Mouse (Mus musculus): Measurements from ENCODE around the gene Pcdh10.

The Pcdh10 gene

DNA sequence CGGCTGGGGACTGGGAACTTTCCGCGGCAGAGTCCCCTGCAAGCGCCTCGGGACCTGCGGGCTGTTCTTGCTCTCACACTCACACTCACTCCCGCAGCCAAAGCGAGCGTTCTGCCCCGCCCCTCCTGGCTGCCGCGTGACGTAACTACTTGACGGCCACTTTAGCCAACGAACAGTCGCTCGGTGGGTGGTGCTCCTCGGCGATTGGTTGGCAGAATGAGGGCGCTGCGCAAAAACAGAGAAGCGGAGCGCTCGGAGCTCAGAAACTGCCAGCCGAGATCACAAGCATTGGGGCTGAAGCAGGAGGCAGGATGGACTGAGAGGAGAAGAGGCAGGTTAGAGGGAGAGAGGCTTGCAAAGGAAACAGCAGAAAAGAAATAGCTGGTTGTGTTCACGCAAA lies at the start of gene Pcdh10:
Gene Pcdh10, plus strand, starts transcription at position 254 of the 400 bp plus-strand sequence.
- DNase-seq: peak; percentile 94 to 95

DNA sequence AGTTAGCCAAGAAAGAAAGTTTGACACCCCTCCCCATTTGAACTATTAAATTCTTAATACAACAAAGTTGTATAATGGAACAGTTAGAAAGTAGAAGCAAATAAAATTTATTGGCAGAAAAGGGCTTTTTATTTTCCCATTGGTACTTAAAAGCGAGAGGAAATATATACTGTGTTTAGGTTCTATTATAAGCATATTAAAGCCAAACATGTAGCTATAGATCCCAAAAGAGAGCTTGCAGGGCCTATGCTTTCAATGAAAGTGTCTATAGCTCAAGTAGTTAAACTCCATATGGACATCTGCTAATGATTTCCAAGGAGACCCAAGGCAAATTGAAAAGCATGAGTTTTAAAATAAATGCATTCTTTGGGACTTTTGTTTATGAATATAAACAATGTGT lies 22.3 kb upstream of the Pcdh10 start:
- DNase-seq: no peak

DNA sequence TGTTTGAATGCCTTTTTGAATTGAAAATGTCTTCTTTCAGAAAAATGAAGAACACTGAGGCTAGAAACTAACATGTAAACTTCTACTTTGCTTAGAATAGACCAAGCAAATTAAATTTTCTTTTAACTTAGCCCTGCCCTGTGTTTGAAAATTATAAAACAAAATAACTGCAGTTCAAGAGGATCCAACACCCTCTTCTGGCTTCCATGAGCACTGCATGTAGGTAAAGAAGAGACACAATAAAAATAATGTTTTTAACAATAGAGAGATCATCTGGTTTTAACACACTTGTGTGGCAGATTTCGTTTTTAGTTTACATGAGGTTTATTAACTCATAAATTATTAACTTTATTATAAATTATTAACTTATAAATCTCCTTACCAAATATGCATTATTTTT lies 9.2 kb upstream of the Pcdh10 start:
- no peak for DNase-seq

DNA sequence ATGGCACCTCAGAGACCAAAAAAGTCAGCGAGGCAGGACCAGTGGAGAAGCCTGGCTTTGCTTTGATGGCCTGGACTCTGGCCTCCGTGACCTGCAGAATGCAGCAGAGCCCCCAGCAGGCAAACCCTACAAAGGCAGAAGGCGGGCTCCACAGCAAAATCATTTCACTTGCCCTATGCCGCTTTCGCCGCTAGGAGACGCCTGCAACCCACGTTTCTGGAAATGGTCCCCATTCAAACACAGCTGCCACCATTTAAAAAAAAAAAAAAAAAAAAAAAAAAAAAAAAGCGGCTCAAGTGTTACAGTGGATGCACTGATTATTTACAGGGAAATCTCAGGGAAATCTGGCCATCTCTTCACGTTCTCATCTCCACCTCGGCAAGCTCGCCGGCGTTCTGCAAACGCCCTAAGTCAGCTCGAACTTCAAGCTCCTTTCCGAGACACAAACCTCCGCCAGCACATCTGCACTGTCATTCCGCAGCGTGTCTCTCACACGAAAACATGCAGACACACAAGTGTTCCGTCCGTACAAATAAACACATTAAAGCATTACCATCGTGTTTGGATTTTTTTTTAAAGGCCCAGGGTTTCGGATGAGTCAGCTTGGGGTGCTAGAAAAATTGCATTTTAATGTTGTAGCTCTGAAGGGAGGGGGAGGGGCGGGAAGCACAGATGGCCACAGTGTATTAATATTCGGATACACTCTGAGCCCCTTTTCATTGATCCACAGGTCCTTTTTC lies 2.3 kb upstream of the Pcdh10 start:
- DNase-seq: peak; percentile 80 to 84

DNA sequence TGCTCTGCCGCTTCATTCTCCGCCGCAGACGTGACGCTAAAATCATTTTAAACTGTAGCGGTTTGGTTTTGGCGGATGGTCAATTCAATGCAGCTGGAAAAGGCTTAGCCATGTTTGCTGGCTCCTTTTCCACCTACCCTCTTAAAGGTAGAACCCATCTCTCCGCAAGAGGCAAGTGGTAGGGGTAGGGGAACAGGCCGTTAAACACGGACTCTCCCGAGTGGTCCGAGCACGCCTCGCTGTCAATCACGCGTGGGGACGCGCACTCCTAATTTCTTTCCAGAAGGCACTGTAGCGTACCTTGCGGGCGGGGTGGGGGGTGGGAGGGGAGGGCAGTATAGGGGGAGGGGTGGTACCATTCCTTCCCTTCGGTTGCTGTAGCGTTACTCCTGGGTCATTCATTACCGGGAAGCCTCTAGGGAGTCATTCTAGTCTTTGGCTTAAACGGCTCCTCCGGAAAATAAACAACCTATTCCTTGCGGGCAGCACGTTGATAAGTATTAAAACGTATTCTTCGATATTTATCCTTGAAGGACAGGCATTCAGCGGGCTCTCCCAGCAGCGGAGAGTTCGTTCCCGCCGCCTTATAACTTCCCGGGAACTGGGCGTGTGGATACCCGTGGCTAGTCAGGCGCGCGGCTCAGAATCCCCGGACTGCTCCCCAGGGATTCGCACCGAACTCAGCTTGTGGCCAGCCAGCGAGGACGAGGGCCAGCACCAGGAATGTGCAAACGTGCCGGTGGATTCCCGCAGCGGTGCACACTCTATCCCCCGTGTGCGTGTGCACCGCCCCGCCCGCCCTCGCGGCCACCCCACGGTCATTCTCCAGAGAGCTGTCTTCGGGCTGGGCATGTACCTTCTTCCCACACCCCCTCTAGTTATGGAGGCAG lies 1.5 kb upstream of the Pcdh10 start:
- DNase-seq: peak; percentile 36 to 43

DNA sequence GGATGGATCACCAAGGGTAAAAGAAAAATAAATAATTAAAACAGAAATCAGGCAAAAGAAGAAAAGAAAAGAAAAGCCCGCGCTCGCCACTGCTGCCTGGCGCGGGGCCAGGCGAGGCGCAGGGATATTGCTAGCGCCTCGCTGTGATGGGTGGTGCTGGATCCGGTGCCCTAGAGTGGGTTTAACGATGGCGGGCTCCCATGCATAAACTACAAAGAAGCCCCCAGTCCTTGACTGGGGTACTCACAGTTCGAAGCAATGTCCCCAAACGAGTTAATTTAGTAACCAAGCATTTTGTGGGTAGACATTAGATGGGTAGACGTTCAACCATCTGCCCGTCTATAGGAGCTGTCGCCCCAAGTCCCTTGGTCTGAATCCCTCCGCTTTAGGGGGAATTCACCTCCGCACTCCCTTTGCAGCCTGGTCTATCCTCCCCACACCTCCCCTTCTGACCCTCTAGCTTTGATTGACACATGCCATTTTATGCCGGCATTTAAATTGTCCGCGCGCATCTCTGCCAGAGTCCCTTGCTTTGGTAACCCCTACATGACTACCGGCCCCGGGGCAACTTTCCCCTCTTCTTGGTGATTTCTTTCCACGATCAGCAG lies 703 bp upstream of the Pcdh10 start:
- DNase-seq: peak; percentile 34 to 52

DNA sequence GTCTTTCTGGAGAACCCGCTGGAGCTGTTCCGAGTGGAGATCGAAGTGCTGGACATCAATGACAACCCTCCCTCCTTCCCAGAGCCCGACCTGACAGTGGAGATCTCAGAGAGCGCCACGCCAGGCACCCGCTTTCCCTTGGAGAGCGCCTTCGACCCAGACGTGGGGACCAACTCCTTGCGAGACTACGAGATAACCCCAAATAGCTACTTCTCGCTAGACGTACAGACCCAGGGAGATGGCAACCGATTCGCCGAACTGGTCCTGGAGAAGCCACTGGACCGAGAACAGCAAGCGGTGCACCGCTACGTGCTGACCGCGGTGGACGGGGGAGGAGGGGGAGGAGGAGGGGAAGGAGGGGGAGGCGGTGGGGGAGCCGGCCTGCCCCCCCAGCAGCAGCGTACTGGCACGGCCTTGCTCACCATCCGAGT lies 1.4 kb downstream of the Pcdh10 start:
- peak in 1 of 2 experiments; percentile 13 for DNase-seq

DNA sequence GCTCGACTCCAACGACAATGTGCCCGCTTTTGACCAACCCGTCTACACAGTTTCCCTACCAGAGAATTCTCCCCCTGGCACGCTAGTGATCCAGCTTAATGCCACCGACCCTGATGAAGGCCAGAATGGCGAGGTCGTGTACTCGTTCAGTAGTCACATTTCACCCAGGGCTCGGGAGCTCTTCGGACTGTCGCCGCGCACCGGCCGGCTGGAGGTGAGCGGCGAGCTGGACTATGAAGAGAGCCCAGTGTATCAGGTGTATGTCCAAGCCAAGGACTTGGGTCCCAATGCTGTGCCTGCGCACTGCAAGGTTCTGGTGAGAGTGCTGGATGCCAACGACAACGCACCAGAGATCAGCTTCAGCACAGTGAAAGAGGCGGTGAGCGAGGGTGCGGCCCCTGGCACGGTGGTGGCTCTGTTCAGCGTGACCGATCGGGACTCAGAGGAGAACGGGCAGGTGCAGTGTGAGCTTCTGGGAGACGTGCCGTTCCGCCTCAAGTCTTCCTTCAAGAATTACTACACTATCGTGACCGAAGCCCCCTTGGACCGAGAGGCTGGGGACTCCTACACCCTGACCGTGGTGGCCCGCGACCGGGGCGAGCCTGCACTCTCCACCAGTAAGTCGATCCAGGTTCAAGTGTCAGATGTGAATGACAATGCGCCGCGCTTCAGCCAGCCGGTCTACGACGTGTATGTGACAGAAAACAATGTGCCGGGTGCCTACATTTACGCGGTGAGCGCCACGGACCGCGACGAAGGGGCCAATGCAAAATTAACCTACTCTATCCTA lies 2.0 kb downstream of the Pcdh10 start:
- peak; percentile 15 to 32 for DNase-seq

DNA sequence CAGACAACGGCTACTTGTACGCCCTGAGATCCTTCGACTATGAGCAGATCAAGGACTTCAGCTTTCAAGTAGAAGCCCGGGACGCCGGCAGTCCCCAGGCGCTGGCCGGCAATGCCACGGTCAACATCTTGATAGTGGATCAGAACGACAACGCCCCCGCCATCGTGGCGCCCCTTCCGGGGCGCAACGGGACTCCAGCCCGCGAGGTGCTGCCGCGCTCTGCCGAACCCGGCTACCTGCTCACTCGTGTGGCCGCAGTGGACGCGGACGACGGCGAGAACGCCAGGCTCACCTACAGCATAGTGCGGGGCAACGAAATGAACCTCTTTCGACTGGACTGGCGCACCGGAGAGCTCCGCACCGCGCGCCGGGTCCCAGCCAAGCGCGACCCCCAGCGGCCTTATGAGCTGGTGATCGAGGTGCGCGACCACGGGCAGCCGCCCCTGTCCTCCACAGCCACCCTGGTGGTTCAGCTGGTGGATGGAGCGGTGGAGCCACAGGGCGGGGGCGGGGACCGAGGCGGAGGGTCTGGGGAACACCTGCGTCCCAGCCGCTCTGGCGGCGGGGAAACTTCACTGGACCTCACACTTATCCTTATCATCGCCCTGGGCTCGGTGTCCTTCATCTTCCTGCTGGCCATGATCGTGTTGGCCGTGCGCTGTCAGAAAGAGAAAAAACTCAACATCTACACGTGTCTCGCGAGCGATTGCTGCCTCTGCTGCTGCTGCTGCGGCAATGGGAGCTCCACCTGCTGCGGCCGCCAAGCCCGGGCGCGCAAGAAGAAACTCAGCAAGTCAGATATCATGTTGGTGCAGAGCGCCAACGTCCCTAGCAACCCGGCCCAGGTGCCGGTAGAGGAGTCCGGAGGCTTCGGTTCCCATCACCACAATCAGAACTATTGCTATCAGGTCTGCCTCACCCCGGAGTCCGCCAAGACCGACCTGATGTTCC lies 2.9 kb downstream of the Pcdh10 start:
- DNase-seq: peak; percentile 6 to 37

DNA sequence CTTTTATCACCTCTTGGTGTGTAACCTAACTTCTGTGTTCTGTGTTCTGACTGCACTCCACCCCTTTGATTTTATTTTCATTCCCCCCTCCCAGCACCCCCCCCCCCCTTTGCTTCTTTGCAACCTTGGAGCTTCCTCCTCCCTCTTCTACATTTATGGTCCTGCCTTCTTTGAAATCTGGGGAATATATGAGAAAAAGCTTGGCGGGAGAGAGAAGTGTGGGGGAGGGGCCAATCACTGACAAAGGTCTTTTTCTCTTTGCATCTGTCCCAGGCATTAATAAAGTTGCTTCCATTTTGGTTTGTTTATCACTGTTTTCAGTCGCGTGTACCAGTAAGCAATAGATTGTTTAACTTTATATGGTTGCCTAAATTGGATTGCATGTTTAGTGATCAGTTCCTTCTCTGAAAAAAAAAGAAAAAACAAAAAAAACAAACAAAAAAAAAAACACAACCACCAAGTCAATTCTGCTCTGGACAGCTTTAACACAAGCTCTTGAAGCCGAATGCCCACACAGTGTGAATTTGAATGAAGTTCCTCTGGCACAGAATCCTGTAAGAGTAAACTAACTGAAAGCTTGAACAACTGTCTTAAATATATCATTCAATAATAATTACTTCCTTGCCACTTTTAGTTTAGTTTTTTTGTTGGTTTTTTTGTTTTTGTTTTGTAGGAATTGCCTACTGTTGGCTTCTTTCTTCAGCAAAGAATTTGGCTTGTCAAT lies 4.0 kb downstream of the Pcdh10 start:
- DNase-seq: no peak

DNA sequence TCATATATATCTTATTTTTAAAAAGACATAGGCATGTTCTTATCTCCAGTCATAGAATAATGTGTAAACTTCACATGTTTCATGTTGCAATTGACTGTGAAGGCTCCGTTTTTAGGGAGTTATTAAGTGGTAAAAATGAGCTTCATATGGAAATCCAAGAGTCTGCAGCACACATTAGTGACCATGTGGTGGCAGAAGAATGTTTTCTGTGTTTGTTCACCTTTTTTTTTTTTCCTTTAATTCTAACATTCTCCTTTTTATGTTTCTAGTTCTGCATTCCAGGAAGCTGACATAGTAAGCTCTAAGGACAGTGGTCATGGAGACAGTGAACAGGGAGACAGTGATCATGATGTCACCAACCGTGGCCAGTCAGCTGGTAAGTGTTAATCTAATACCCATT lies 5.6 kb downstream of the Pcdh10 start:
- DNase-seq: no peak

DNA sequence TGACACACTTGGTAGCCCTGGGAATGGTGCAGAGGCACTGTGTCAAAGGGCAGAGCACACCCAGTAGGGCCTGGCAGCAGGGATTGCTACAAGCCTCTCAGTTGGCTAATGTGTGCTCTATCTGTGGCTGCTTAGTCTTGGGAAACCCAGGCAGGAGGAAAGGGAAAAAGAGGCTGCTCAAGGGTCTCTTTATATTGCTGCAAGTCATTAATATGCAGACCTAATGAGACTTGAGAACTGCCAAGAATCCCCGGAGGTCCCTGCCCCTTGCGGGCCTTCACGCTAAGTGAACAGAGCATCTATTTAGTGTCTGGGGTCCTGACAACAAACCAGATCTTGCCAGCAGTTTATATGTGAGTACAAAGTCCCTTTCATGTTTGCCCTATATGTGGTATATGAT lies 6.8 kb downstream of the Pcdh10 start:
- DNase-seq: no peak

DNA sequence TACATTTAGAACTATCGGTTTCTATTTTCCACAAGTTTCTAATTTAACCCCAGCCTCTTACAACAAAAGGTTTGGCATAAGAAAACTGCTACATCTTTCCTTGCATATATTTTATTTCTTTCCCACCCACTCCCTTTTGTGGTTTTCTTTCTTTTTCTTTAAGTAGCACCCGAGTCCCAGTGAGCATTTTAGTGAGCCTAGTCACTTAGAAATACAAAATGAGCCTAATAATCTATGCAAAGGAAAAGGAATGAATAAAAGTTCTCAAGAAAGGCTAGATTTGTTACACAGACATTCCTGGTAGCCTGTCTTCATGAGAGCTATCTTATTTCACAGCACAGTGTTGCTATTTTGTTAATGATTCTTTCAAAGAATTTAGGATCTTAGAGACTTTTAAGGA lies 7.3 kb downstream of the Pcdh10 start:
- DNase-seq: no peak

DNA sequence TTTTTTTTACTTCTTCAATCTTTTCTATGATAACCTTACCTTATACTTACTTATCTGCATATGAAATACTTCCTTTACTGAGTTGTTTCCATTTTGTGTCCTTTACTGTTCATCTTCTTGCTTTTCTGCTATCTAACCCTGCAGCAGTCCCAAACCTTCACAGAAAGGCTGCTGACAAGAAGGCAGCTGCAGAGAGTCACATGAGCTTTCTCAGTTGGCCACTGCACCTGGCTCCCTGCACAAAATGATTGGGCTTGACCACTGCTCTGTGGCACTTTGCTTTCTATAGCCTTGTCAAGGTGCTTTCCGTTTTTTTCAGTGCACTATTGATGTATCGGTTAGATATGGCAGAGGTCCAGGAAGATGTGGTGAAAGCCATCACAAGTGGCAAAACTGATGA lies 8.3 kb downstream of the Pcdh10 start:
- no peak for DNase-seq

DNA sequence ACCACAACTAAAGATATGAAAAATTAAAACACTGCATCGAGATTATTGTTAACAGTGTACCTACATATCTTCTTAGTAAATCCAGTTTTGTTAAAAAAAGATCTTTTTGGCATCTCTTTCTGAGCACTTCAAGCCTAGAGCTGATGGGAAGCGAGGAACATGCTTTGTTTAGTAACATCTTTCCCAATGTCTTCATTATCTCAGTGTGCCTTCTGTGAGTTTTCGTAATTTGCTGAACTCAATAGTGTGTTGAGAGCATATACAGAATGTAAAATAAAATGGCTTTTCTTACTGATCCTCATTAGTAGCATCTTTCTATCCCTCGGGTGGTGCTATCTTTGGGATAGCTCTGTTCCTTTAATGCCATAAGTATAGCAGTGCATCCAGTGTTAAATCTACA lies 18.9 kb downstream of the Pcdh10 start:
- DNase-seq: no peak

DNA sequence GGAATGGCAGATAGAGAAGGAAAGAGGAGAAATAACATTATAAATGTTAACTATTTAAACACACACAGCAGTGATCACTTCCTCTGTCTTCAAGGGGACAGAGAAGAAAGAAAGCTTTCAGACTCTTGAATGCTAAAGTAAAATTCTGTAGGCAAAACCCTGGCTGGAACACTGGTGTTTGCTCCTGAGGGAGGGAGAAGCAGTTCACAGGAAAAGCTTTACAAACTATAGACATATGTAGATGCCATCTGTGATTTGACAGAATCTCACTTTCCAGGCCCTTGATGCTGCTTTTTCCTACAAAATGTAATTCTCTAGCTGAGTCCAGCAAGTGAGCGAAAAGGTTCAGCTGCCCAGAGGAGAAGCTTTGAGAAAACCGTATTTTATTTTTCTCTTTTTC lies 25.0 kb downstream of the Pcdh10 start:
- DNase-seq: no peak

DNA sequence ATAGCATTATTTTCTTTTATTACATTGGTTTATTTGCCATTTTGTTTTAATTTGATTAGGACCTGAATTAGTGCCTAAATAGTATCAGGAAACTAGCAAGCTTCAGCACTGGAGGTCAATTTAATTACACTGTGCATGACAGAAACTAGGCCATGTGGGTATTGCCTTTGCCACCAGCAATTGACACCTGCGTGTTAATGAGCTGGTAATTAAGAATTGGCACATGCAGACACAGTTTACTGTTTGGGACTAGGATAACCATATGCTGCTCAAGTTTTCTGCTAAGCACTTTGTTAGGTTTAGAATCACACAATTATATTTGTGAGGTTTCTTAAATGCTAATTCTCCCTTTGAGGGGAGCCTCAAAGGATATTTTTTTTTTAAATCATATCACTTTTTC lies 53.5 kb downstream of the Pcdh10 start:
- no peak for DNase-seq

DNA sequence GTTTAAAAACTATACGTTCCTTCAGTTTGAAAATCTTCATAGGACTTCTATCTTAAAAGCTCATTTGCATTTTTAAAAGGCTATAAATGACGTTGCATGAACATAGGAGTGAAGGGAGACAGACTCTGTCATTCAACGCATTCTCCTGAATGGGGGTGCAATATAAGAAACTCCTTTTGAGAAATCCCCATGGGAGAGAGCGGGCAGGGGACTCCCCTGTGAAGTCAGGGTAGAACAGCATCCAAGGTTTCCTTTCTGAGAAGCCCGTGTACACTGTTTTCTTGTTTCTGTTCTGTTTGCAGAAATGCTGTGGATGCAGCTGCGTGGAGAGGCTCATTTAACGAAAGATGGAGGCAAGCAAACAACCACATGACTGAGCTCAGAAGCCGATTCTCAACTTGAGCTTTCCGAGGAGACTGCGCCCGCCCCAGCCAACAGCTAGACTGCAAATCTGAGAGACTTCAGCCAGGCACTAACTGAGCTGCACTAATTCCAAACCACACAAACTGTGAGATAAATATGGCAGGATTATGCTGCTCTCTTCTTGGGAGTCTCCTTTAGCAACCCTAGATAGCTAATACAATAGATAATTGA lies 54.1 kb downstream of the Pcdh10 start:
- DNase-seq: no peak
